Mouse (Mus musculus) heart, postnatal 0 days (tissue): Measurements from ENCODE around the gene Cdhr2. TPM values are rescaled to one million over a fixed set of nuclear protein-coding genes. Genes with fewer than 3 reads are reported as not detected.

Experiments
- ATAC-seq: fragments of 200-750 bp; cut with Nextera tagmentation; 2 replicates; pipeline ENCODE4 v1.8.0; 2017; ENCODE audit warnings: low read depth, moderate number of reproducible peaks, moderate library complexity; ENCODE audit not compliant: insufficient read depth
- DNase-seq: peaks from one replicate; pipeline ENCODE4 v3.0.0-alpha.2; 2016; ENCODE audit warnings: low spot score
- H3K27ac ChIP-seq: fragments of 300-500 bp; sonication (generic); 2 replicates; pipeline ENCODE4 v1.5.1; 2014; ENCODE audit warnings: low read depth, mild to moderate bottlenecking
- H3K27me3 ChIP-seq: fragments of 300-500 bp; sonication (generic); 2 replicates; pipeline ENCODE4 v1.6.1; 2014; ENCODE audit warnings: low read length, mixed read lengths; ENCODE audit not compliant: control insufficient read depth, insufficient read depth
- H3K36me3 ChIP-seq: fragments of 300-500 bp; sonication (generic); replicated peaks from 2 replicates; pipeline ENCODE4 v1.6.1; 2014; ENCODE audit warnings: low read length, mixed read lengths; ENCODE audit not compliant: control insufficient read depth, insufficient read depth
- H3K4me1 ChIP-seq: fragments of 300-500 bp; sonication (generic); 2 replicates; pipeline ENCODE4 v1.6.1; 2014; ENCODE audit warnings: antibody characterized with exemption; ENCODE audit not compliant: control insufficient read depth, insufficient read depth
- H3K4me2 ChIP-seq: fragments of 300-500 bp; sonication (generic); 2 replicates; pipeline ENCODE4 v1.6.1; 2014; ENCODE audit warnings: low read depth, mild to moderate bottlenecking, low read length, moderate library complexity
- H3K4me3 ChIP-seq: fragments of 300-500 bp; sonication (generic); 2 replicates; pipeline ENCODE4 v1.5.1; 2014; ENCODE audit warnings: low read depth, low read length
- H3K9ac ChIP-seq: fragments of 300-500 bp; sonication (generic); replicated peaks from 2 replicates; pipeline ENCODE4 v1.6.1; 2014; ENCODE audit warnings: low read depth, low read length, mixed read lengths
- H3K9me3 ChIP-seq: fragments of 300-500 bp; sonication (generic); replicated peaks from 2 replicates; pipeline ENCODE4 v1.6.1; 2016; ENCODE audit warnings: low read length; ENCODE audit not compliant: control insufficient read depth
- CTCF ChIP-seq: IDR thresholded peaks from 2 replicates; pipeline ENCODE4 v1.5.1; 2016; ENCODE audit warnings: antibody characterized with exemption, control low read depth, low read depth
- EP300 ChIP-seq: IDR thresholded peaks from 2 replicates; pipeline ENCODE4 v1.6.1; 2016; ENCODE audit warnings: antibody characterized with exemption, low read depth
- WGBS: fragments of 180-500 bp; shearing (Covaris S2); extraction: QIAGEN DNeasy Blood & Tissue Kit; methylation state at CpG from one replicate; pipeline ENCODE4 v1.1.7; 2014; 5-methylcytosine and 5-hydroxymethylcytosine counted together
- polyA plus RNA-seq: library from polyadenylated mRNA; unstranded; fragments of >200 nt; fragmentation: Nextera tagmentation; extraction: Ambion mirVana; gene quantifications from 2 replicates; pipeline ENCODE4 v1.2.1, GENCODE M21; 2015
- total RNA-seq: library from RNA; depleted of rRNA; stranded (reverse); fragments of >200 nt; gene quantifications from 2 replicates; pipeline ENCODE4 v1.2.3, GENCODE M21; 2014; ENCODE audit warnings: low replicate concordance

Cdhr2 gene
- total and polyA plus RNA-seq, 2 experiments from 2014 or later, result 0.04 TPM; not detected in 1

DNA sequence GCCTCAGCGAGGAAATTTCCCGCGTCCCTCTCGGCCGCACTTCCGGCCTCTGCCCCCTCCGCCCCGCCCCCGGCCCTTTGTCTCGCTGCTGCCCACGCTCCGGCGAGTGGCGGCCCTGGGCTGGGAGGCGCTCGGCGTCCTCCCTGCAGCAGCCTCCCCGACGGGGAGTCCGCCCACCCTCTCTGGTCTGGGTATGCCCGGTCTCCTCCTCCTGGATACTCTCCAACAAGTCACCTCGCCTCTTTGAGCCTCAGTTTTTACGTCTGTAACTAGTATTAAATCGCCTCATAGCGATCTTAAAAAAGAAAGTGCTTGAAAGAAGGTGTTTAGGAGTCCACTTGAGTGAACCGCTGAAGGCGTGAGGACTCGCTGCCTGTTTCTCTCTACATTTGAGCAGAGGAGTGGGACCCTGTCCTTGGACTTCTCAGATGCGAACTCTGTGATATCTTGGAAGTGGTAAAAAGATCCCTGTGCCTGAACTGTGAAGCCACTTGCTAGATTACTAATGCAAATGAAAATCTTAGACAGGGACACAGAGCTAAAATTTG is 48.7 kb downstream of the Cdhr2 start, which contains the start of gene Gprin1:
Gene Gprin1 (minus strand): TSS at position 11 of the 548 bp plus-strand sequence.
- DNase-seq (no peak), ATAC-seq (no peak)
- TF ChIP-seq CTCF (no peak), EP300 (no peak)
- H3K36me3 ChIP-seq, result no peaks in the 10 kb centered on the region
- H3K27ac ChIP-seq, result no peak within 1 kb of the TSS
- no peak within 1 kb of the TSS for H3K9ac ChIP-seq
- peak within 1 kb of the TSS; percentile 52 for H3K4me3 ChIP-seq
- H3K4me2 ChIP-seq, result peak within 1 kb of the TSS; percentile 60
- H3K27me3 ChIP-seq, result peaks cover 52% of the 10 kb centered on the region
- H3K4me1 ChIP-seq, result peaks cover 4% of the 10 kb centered on the region; the same call in 1 of the 2 replicates
- no peaks in the 10 kb centered on the region for H3K9me3 ChIP-seq
- WGBS, result 2% methylated on average over 29 of the region's 29 CpGs

DNA sequence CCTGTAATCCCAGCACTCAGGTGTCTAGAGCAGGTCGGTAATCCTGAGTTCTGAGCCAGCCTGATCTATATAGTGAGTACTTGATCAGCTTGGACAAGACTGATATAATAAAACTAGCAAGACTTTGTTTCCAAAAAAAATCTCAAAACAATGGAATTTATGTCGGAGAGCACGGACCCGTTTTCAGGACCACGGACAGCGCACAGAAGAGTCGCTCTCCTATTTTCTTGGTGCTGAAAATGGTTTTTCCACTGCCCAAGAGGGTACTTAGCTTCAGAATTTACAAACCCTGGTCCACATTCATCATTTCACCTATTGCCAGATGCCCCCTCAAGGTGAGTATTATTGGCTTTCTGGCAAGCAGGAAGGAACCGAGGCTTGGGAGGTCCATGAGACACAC is 49.4 kb downstream of the Cdhr2 start:
- TF ChIP-seq CTCF, result no peak
- TF ChIP-seq EP300, result no peak
- peaks cover 4% of the 10 kb centered on the region; the same call in 1 of the 2 replicates for H3K4me1 ChIP-seq
- no peak overlapping the region for H3K27ac ChIP-seq
- ATAC-seq (no peak), DNase-seq (no peak)
- H3K4me3 ChIP-seq, result no peak overlapping the region
- no peaks in the 10 kb centered on the region for H3K36me3 ChIP-seq
- WGBS, result 2% methylated on average over 8 of the region's 8 CpGs
- peaks cover 50% of the 10 kb centered on the region for H3K27me3 ChIP-seq
- H3K4me2 ChIP-seq, result no peak overlapping the region
- no peak overlapping the region for H3K9ac ChIP-seq
- no peaks in the 10 kb centered on the region for H3K9me3 ChIP-seq

DNA sequence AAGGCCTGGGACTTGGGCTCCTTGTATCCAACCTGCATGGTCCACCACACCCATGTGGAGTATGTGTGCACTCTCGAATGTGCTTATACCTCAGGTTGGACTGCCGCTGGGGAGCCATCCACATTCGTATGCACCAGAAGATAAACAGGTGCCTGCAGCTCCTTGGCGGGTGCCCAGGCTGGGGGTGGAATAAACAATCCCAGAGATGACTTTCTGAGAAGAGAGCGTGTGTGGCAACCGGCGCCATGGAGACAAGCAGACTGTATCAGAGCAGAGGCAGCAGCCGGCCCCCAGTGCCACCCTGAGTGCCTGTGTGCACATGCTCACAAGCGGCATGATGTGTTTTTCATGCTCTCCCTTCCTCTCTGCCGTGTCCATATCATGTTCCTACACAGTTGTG is 51.4 kb downstream of the Cdhr2 start:
- peaks cover 60% of the 10 kb centered on the region for H3K27me3 ChIP-seq
- peaks cover 4% of the 10 kb centered on the region; the same call in 1 of the 2 replicates for H3K4me1 ChIP-seq
- H3K27ac ChIP-seq, result no peak overlapping the region
- H3K36me3 ChIP-seq, result no peaks in the 10 kb centered on the region
- H3K4me2 ChIP-seq, result no peak overlapping the region
- DNase-seq (no peak), ATAC-seq (no peak)
- H3K9ac ChIP-seq, result no peak overlapping the region
- TF ChIP-seq EP300, result no peak
- no peak for TF ChIP-seq CTCF
- 65% methylated on average over 10 of the region's 10 CpGs for WGBS
- no peaks in the 10 kb centered on the region for H3K9me3 ChIP-seq
- H3K4me3 ChIP-seq, result no peak overlapping the region

DNA sequence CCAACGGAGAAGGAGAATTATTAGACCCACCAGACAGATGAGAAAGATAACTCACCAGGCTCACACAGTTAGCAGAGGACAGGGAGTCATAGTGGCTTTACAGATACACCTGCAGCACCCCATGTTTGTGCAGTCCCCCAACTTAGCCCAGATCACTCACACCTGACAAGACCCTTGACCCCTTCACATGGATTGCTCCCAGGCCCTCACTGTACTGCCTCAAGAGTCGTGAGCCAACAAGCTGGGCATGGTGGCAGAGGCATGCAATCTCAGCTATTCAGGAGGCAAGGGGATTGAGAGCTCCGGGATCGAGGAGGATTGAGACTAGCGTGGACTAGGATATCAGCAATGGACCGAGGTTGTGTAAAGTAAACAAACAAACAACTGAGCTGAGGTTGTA is 52.5 kb downstream of the Cdhr2 start:
- H3K4me3 ChIP-seq, result no peak overlapping the region
- ATAC-seq (no peak), DNase-seq (no peak)
- no peak for TF ChIP-seq CTCF
- TF ChIP-seq EP300, result no peak
- 43% methylated on average over 6 of the region's 6 CpGs for whole genome bisulfite sequencing
- H3K36me3 ChIP-seq, result no peaks in the 10 kb centered on the region
- H3K4me1 ChIP-seq, result peaks cover 4% of the 10 kb centered on the region
- no peak overlapping the region for H3K9ac ChIP-seq
- peaks cover 57% of the 10 kb centered on the region for H3K27me3 ChIP-seq
- H3K27ac ChIP-seq, result no peak overlapping the region
- no peak overlapping the region for H3K4me2 ChIP-seq
- no peaks in the 10 kb centered on the region for H3K9me3 ChIP-seq

DNA sequence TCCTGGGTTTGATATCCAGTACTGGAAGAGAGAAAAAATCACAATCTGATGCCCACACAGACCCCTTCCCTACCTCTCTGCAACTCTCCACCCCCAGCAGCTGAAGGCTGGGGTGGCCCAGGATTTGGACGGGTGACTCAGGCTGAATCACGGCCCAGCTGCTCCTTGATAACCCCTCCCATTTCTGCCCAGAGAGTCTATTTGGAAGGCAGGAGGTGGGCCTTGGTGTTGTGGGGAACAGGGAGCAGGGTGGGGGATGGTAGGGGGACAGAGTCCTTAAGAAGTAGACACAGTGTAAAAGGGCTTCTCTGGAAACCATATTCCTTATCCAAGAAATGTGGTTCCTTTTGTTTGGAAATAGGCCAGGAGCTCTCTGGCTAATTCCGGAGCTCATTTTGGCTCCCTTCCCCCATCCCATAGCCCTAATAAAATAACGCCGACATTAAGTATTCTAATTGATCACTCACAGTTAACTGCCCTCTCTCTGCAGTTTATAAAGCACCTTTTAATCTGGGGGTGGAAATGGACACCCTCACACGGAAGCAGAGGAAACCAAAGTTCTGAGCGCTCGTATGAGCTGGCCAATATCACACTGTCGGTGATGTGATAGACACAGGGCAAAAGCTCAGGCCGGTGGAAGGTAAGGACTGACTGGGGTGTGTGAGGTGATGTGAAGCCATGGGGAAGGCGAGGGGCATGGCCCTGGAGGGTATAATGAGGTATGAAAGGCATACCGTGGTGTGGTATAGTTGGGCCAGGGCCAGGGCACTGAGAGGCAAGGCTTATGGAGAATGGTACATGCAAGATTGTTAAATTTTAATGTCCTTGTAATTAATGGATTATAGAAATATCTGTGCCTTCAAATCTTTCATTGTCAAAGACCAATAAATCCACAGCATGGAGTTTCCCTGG is 53.2 kb downstream of the Cdhr2 start:
- H3K27ac ChIP-seq, result no peak overlapping the region
- WGBS, result 26% methylated on average over 12 of the region's 12 CpGs
- H3K36me3 ChIP-seq, result no peaks in the 10 kb centered on the region
- no peak overlapping the region for H3K9ac ChIP-seq
- peaks cover 57% of the 10 kb centered on the region for H3K27me3 ChIP-seq
- no peak for DNase-seq
- no peak overlapping the region for H3K4me3 ChIP-seq
- no peaks in the 10 kb centered on the region for H3K9me3 ChIP-seq
- H3K4me1 ChIP-seq, result peaks cover 4% of the 10 kb centered on the region
- ATAC-seq, result no peak
- no peak for TF ChIP-seq CTCF
- no peak for TF ChIP-seq EP300
- H3K4me2 ChIP-seq, result no peak overlapping the region
